Mouse (Mus musculus) hindbrain, embryonic 13.5 days (tissue): ENCODE results near the gene P2rx7. TPM values are rescaled to one million over a fixed set of nuclear protein-coding genes. Genes with fewer than 3 reads are reported as not detected.

Source experiments
- microRNA-seq: library from miRNA; unstranded; fragments of <30 nt; microRNA quantifications from one replicate; pipeline ENCODE4, GENCODE M21; 2016
- polyA plus RNA-seq: library from polyadenylated mRNA; unstranded; fragments of >200 nt; fragmentation: Nextera tagmentation; extraction: Ambion mirVana; gene quantifications from 2 replicates; pipeline ENCODE4 v1.2.1, GENCODE M21; 2015

Gene P2rx7
- polyA plus RNA-seq, 1 experiment from 2014 or later = 6.5 TPM

Small RNA genes within 50 kb of the gene (microRNA-seq; reads per million reads assigned to microRNA genes)
- gene Mir8115 = not detected

Other genes starting within 250 kb of the P2rx7 start
- 46.7 and 51.8 TPM in 2 replicates for gene Anapc7, start 222.2 kb upstream of the P2rx7 start, polyA plus RNA-seq
- gene Atp2a2, start 141.7 kb upstream of the P2rx7 start, polyA plus RNA-seq = 39.4 and 41.2 TPM in 2 replicates
- gene Ift81, start 29.4 kb upstream of the P2rx7 start, polyA plus RNA-seq = 70.2 and 70.7 TPM in 2 replicates
- 16.7 and 17.3 TPM in 2 replicates for gene P2rx4, start 63.6 kb downstream of the P2rx7 start, polyA plus RNA-seq
- 59.1 and 60.3 TPM in 2 replicates for gene Camkk2, start 135.5 kb downstream of the P2rx7 start, polyA plus RNA-seq
- 518 and 521 TPM in 2 replicates for gene Anapc5, start 177.4 kb downstream of the P2rx7 start, polyA plus RNA-seq
- gene Rnf34, start 206.1 kb downstream of the P2rx7 start, polyA plus RNA-seq = 48.4 and 50.6 TPM in 2 replicates